ENCODE assay signal across 9 mouse cellular contexts in the genomic region with DNA sequence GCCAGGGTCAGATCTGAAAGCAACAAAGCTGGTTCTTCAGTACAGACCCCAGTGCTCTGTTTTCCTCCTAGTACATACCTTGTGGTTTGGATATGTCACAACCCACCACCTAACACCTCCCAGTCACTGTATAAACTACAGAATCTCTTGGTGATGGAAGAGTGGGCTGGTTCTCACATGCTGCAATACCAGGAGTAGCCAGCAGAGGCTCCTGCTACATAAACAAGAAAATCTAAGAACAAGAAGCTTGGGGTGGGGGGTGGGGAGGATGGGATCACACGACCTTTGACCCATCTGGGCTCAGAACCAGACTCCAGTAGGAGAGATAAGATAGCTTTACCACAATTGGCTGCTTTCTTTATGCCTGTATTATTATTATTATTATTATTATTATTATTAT. TPM values are rescaled to one million over a fixed set of nuclear protein-coding genes. Genes with fewer than 3 reads are reported as not detected.
A peak's percentile ranks its signal among the peaks of the same experiment; 100 is the strongest.
DNase-seq lines count a peak whose midpoint lies in the region; ATAC-seq lines count a peak whose summit lies in the region.
"Had no signal": no experiment of that assay in that cellular context is flagged by ENCODE, and none has a peak within 500 bp of the region (broad histone marks: within the 10 kb centered on the region; RNA-seq: fewer than 3 reads in every experiment).

No protein-coding gene starts in this region.

- H3K36me3 ChIP-seq in hindbrain, embryonic 10.5 days, result no peaks in the 10 kb centered on the region
- no peaks in the 10 kb centered on the region for H3K36me3 ChIP-seq in hindbrain, embryonic 14.5 days (replicated peaks; ENCODE audit: control insufficient read depth, insufficient read depth)
- H3K36me3 ChIP-seq in embryonic facial prominence, embryonic 11.5 days (replicated peaks; ENCODE audit: control insufficient read depth, insufficient read depth, low read depth, low read length), result no peaks in the 10 kb centered on the region
- H3K36me3 ChIP-seq in forebrain, embryonic 11.5 days (ENCODE audit: control insufficient read depth, insufficient read depth, low read length), result no peaks in the 10 kb centered on the region

- no peak for ATAC-seq in hindbrain, embryonic 14.5 days (ENCODE audit: low FRiP score)
- no peak for ATAC-seq in embryonic facial prominence, embryonic 11.5 days (replicated peaks; ENCODE audit: insufficient number of reproducible peaks, low FRiP score, low TSS enrichment, low read depth)
- no peak for ATAC-seq in forebrain, embryonic 11.5 days (replicated peaks; ENCODE audit: low FRiP score)
- ATAC-seq in activated CD4-positive, CD25-positive, alpha-beta regulatory T cell, adult 4 months, result no peak

- peak; percentile 20 for DNase-seq in hindbrain, embryonic 10.5 days (ENCODE audit: low spot score)
- no peak for DNase-seq in hindbrain, embryonic 14.5 days (ENCODE audit: low spot score)
- DNase-seq in testis, postnatal 10 days (ENCODE audit: low spot score), result peak; percentile 72
- DNase-seq in testis, postnatal 14 days (ENCODE audit: low spot score), result no peak
- peak; percentile 29 for DNase-seq in embryonic facial prominence, embryonic 11.5 days (ENCODE audit: low spot score)
- peak; percentile 46 for DNase-seq in thymus, postnatal 25 days
- DNase-seq in forebrain, embryonic 11.5 days (ENCODE audit: low spot score), result no peak

- H3K4me1 ChIP-seq in hindbrain, embryonic 10.5 days (replicated peaks), result 0 out of 2 replicates have a peak, but pooled peaks cover 3% of the 10 kb centered on the region
- no peaks in the 10 kb centered on the region for H3K4me1 ChIP-seq in hindbrain, embryonic 14.5 days (replicated peaks; ENCODE audit: control insufficient read depth, insufficient read depth, low read length)
- no peaks in the 10 kb centered on the region for H3K4me1 ChIP-seq in embryonic facial prominence, embryonic 11.5 days (ENCODE audit: control insufficient read depth, insufficient read depth, low read length)
- no peaks in the 10 kb centered on the region for H3K4me1 ChIP-seq in forebrain, embryonic 11.5 days (replicated peaks; ENCODE audit: control insufficient read depth, insufficient read depth, low read length)

- H3K9me3 ChIP-seq in hindbrain, embryonic 10.5 days, result no peaks in the 10 kb centered on the region
- no peaks in the 10 kb centered on the region for H3K9me3 ChIP-seq in hindbrain, embryonic 14.5 days (ENCODE audit: control insufficient read depth, low read length)
- H3K9me3 ChIP-seq in embryonic facial prominence, embryonic 11.5 days (replicated peaks; ENCODE audit: control insufficient read depth, low read length), result no peaks in the 10 kb centered on the region
- no peaks in the 10 kb centered on the region for H3K9me3 ChIP-seq in forebrain, embryonic 11.5 days (ENCODE audit: control insufficient read depth, low read length)

- H3K27ac ChIP-seq in hindbrain, embryonic 10.5 days, result no peak overlapping the region
- no peak overlapping the region for H3K27ac ChIP-seq in hindbrain, embryonic 14.5 days
- H3K27ac ChIP-seq in embryonic facial prominence, embryonic 11.5 days (replicated peaks; ENCODE audit: low read depth, low read length), result no peak overlapping the region
- H3K27ac ChIP-seq in forebrain, embryonic 11.5 days (ENCODE audit: low read depth, low read length), result no peak overlapping the region

- H3K4me2 ChIP-seq in hindbrain, embryonic 14.5 days (replicated peaks), result no peak overlapping the region
- H3K4me2 ChIP-seq in embryonic facial prominence, embryonic 11.5 days (ENCODE audit: low read depth, low read length), result no peak overlapping the region
- H3K4me2 ChIP-seq in forebrain, embryonic 11.5 days (ENCODE audit: low read depth, low read length, severe bottlenecking), result no peak overlapping the region

- no peaks in the 10 kb centered on the region for H3K27me3 ChIP-seq in hindbrain, embryonic 10.5 days (ENCODE audit: insufficient read depth, poor library complexity, severe bottlenecking)
- H3K27me3 ChIP-seq in hindbrain, embryonic 14.5 days (ENCODE audit: control insufficient read depth, insufficient read depth, low read length), result no peaks in the 10 kb centered on the region
- no peaks in the 10 kb centered on the region for H3K27me3 ChIP-seq in embryonic facial prominence, embryonic 11.5 days (ENCODE audit: control insufficient read depth, insufficient read depth, low read length)
- no peaks in the 10 kb centered on the region for H3K27me3 ChIP-seq in forebrain, embryonic 11.5 days (ENCODE audit: control insufficient read depth, insufficient read depth, low read length)

- WGBS in hindbrain, embryonic 10.5 days, result 11% methylated on average over 1 of the region's 1 CpGs
- 15% methylated on average over 1 of the region's 1 CpGs for WGBS in hindbrain, embryonic 14.5 days
- WGBS in embryonic facial prominence, embryonic 11.5 days, result 7% methylated on average over 1 of the region's 1 CpGs
- 13% methylated on average over 1 of the region's 1 CpGs for WGBS in forebrain, embryonic 11.5 days

- no peak overlapping the region for H3K4me3 ChIP-seq in hindbrain, embryonic 10.5 days
- H3K4me3 ChIP-seq in hindbrain, embryonic 14.5 days (replicated peaks; ENCODE audit: low read length), result no peak overlapping the region
- no peak overlapping the region for H3K4me3 ChIP-seq in embryonic facial prominence, embryonic 11.5 days (ENCODE audit: low read depth, low read length)
- H3K4me3 ChIP-seq in forebrain, embryonic 11.5 days (ENCODE audit: low read depth, low read length), result no peak overlapping the region
- H3K4me3 ChIP-seq: megakaryocyte, embryonic 14.5 days had no signal

- H3K9ac ChIP-seq in hindbrain, embryonic 14.5 days, result no peak overlapping the region
- H3K9ac ChIP-seq in embryonic facial prominence, embryonic 11.5 days (replicated peaks; ENCODE audit: low read length), result no peak overlapping the region
- no peak overlapping the region for H3K9ac ChIP-seq in forebrain, embryonic 11.5 days (ENCODE audit: low read length)

RNA-seq across cellular contexts. Expression of a gene that starts 8.0 kb away (rescaled TPM):
- not detected in 2 replicates for polyA plus RNA-seq in hindbrain, embryonic 10.5 days (2016; fragmentation: Nextera tagmentation; extraction: Ambion mirVana)
- not detected in 2 replicates for polyA plus RNA-seq in hindbrain, embryonic 14.5 days (2014; fragmentation: Nextera tagmentation; extraction: Ambion mirVana)
- polyA plus RNA-seq in embryonic facial prominence, embryonic 11.5 days (2014; fragmentation: Nextera tagmentation; extraction: Ambion mirVana), result not detected in 2 replicates
- not detected in 2 replicates for polyA plus RNA-seq in forebrain, embryonic 11.5 days (2014; fragmentation: Nextera tagmentation; extraction: Ambion mirVana)
- not detected for polyA plus RNA-seq in activated CD4-positive, CD25-positive, alpha-beta regulatory T cell, adult 4 months (2017; shearing (Covaris generic))

RNA-seq across cellular contexts. Expression of a gene that starts 28.5 kb away (rescaled TPM):
- polyA plus RNA-seq in hindbrain, embryonic 10.5 days (2016; fragmentation: Nextera tagmentation; extraction: Ambion mirVana), result not detected in 2 replicates
- polyA plus RNA-seq in hindbrain, embryonic 14.5 days (2014; fragmentation: Nextera tagmentation; extraction: Ambion mirVana), result not detected in 2 replicates
- not detected in 2 replicates for polyA plus RNA-seq in embryonic facial prominence, embryonic 11.5 days (2014; fragmentation: Nextera tagmentation; extraction: Ambion mirVana)
- not detected in 2 replicates for polyA plus RNA-seq in forebrain, embryonic 11.5 days (2014; fragmentation: Nextera tagmentation; extraction: Ambion mirVana)
- polyA plus RNA-seq in activated CD4-positive, CD25-positive, alpha-beta regulatory T cell, adult 4 months (2017; shearing (Covaris generic)), result not detected

Comparison
In these comparisons a context has a peak if more than half of its experiments do, and no peak if none do; other contexts are left out.
1. DNase-seq: peak in hindbrain, embryonic 10.5 days (single experiment), testis, postnatal 10 days (single experiment), embryonic facial prominence, embryonic 11.5 days (single experiment) and thymus, postnatal 25 days (single experiment); none in hindbrain, embryonic 14.5 days (single experiment), testis, postnatal 14 days (single experiment) and forebrain, embryonic 11.5 days (single experiment).